Mouse (Mus musculus): Measurements from ENCODE around the gene Plekhg4.

The Plekhg4 gene

DNA sequence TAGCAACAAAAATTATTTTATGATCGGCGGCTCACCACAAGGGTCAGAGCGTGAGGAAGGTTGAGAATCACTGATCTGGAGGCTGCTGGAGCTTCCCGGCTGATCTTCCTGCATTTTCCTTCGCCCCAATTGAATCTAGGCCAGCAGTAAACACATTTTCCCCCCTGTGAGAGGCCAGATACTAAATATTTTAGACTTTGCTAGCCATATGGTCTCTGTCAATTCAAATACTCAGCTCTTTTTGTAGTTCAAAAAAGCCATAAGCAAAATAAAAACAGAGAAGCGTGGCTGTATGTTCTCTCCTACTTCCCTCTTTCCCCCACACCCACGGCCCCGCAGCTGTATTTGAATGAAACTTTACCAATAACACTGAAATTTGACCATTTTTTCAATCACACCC, 30.4 kb downstream of the Plekhg4 start:
- DNase-seq (ENCODE audit: low spot score in 2 of 2), result no peak

DNA sequence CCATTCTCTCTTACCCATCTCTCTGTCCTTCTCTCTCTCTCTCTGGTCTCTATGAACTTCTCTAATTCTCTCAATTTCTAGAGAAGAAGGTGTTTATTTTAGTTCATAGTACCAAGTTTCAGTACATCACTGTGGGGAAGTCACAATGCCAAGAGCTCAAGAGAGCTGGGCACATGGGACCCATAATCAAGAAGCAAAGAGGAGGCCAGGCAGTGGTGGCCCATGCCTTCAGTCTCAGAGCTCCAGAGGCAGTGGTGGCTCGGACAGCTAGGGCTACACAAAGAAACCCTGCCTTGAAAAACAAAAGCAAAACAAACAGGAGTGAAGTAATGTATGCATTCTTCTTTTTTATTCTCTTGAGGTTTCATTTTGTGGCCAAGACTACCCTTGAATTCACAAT, 31.4 kb downstream of the Plekhg4 start:
- no peak for DNase-seq (ENCODE audit: low spot score in 2 of 2)

DNA sequence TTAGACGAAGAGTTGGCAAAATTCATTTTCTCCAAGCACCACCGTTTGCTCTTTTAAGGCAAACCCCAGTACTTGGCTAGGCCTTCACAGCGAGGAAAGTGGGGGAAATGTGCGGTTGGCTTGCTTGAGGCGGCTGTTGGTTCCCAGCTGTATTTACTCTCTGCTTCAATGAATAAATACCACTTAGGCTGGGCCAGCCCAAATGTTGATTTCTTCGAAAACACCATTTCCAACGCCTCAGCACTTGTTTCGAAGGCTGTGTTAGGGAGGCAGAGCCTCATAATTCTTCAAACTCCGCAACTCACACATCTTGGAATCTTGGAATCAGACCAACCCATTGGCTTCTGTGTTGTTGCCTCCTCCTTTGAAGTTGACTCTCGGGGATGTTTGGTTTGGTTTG, 33.3 kb downstream of the Plekhg4 start:
- peak; percentile 3 to 12 for DNase-seq (ENCODE audit: low spot score in 2 of 2)

DNA sequence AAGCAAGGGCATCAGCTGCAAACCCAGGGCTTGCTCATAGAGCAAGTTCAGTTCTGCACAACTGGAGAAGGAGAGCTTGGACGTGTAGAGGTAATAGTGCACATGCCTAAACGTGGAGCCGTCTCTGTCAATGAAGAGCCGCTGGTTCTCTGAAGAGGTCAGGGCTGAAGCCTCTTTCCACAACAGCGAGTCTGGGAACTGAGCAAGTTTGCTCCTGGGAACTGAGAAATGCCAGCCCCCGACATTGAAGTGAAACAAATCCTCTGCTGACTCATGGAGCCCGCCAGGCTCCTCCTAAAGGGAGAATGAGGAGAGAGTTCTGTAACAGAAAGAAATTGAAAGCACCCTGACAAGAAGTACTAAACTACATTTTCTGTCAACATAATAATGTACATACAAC, 35.3 kb downstream of the Plekhg4 start:
- DNase-seq (ENCODE audit: low spot score in 2 of 2), result no peak

DNA sequence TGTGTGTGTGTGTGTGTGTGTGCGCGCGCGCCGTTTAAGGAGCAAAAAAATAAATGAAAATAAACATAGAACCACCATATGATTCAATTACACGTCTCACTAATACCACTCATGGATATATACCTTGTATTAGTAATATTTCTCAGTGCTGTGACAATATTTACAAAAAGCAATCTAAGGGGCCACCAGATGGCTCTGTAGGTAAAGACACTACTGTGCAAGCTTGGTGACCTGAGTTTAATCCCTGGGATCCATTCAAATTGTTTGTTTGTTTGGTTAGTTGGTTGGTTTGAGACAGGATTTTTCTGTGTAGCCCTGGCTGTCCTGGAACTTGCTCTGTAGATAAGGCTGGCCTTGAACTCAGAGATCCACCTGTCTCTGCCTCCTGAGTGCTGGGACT, 36.9 kb downstream of the Plekhg4 start:
- DNase-seq (ENCODE audit: low spot score in 2 of 2), result no peak

DNA sequence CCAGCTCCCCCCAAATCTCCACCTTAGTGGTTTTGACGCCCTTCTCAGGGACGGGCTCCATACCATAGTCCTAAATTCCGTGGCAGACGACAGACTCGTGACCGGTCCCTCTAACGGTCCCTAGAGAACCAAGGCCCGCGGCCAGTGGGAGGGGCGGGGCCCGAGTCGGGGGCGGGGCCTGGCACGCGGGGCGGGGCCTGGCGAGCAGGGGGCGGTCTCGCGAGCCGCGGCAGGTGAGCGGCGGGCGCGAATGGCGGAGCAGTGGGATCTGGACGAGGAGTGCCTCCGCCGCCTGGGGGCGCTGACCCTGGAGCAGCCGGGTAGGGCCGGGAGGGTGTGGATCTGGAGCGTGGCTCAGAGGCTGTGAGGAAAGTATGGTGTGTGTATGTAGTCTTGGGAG, 40.3 kb downstream of the Plekhg4 start, which contains the start of the genes Kctd19 and Lrrc36:
Kctd19 (minus strand) TSS at position 112 of the 400 bp plus-strand sequence.
Lrrc36 (plus strand) TSS at position 181 of the 400 bp plus-strand sequence.
- DNase-seq (ENCODE audit: low spot score in 2 of 2), result no peak

DNA sequence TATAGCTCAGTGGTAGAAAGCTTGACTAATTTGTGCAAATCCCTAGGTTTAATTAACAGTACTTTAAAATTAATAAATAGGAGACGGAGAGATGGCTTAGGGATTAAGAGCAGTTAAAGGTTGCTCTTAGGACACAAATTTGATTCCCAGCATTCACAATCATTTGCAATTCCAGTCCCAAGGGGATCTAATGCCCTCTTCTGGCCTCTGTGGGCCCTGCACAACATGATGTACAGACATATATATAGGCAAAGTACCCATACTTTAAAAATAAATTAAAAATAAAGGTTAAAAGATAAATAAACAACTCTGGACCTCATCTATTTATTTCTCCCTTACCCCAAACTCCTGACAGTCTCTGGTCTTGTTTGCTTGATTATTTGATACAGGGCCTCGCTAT, 45.9 kb downstream of the Plekhg4 start:
- DNase-seq (ENCODE audit: low spot score in 2 of 2), result no peak

DNA sequence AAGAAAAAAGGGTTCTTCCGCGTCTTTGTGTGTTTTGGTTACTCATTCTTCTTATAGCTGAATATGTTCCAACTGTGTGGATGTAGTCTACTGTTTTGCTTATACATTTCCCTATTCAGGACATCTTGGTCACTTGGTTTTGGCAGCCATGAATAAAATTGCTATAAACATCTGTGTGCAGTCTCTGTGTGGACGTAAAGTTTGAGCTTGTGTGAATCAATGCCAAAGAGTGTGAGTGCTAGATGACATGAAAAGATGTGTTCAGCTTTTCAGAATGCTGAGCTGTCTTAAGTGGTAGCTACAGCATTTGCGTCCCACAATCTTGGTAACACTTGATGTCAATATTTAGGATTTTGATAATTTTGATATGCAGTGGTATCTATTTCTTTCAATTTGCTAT, 46.7 kb downstream of the Plekhg4 start:
- no peak for DNase-seq (ENCODE audit: low spot score in 2 of 2)

DNA sequence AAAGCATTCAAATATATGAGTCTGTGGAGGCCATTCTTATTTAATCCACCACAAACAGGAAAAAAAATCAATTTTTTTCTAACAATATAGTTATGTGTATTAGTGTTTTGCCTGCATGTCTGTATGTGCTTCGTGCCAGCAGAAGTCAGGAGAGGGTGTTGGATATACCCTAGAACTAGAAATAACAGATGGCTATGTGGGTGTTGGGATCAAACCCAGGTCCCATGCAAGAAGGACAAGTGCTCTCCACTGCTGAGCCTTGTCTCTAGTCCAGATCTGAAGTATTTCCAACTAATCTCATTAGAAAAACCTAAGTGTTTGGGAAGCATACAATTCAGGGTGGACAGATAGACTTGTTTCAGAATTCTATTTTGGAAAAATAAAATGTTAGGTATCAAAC, 48.9 kb downstream of the Plekhg4 start:
- no peak for DNase-seq (ENCODE audit: low spot score in 2 of 2)

DNA sequence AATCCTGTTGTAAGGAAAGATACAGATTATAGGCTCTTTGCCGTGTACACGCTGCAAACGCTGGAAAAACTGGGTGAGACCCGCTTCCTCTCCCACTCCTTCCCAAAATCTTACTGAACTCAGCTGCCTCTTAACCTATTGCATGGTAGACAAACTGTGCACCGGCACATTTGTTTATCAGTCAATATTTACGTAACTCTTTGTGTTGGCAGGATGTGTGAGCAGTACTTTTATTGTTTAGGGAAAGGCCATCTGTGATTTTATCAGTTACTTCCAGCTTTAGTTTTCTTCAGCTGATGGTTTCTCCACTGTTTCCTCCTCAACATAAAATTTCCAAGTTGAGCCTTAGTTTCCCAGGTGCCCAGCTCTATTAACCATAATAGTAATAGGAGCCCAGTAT, 53.8 kb downstream of the Plekhg4 start:
- no peak for DNase-seq (ENCODE audit: low spot score in 2 of 2)

DNA sequence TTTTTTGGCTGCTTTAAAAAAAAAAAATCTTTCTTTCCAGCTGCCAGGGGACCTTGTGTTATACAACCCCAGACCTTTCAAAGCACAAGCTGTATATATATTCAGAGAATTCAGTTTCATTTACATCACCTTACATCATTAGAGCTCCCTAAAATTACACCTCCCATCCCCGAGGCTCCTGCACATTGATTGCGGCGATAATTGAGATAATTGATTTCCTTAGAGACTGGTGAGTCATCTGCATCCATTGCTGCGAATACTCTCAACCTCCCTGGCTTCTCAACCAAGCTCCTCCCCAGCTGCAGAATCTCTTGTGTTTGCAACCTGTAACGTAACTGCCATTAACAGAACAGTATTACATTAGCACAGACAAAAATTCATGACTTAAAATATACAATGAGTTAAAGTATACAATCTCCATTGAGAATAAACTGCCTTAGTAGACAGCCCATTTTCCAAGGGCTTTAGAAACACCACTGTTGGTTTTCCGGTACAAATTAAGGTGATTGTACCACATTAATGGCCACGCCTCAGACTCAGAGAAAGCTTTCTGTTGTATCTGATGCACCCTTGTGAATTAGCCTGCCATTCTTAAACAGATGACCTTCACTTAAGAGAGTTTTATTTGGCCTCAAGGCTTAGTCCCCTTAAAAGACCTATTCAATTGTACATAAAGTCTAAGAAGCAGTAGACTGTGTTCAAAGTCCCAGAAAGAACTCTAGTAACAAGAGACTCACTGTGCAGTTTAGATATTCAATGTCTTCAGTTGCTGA, 58.9 kb downstream of the Plekhg4 start:
- no peak for DNase-seq (ENCODE audit: low spot score in 2 of 2)
